Mouse (Mus musculus): ENCODE results near the gene Plcg2. TPM values are rescaled to one million over a fixed set of nuclear protein-coding genes. Genes with fewer than 3 reads are reported as not detected.
A peak's percentile ranks its signal among the peaks of the same experiment; 100 is the strongest.

The Plcg2 gene
- polyA plus RNA-seq, 1 experiment, result 77.9 TPM

DNA sequence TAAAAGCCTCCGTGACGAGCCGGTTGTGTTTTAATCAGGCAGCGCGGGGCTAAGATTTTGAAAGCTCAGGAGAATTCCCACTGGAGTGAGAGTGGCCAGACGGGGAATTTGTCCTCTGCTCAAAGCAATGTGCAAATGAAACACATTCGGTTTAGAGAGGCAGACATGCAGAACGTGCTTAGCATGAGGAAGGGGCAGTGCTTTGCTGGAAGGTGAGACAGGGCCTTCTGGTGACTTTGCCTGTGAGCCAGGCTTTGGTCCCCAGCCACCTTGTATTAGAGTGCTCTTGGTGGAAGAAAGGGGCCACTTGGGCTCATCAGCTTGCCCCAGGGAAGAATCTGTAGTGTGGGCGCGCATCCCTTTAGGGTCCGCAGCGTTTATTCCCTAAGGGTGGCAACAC is 106.0 kb downstream of the Plcg2 start:
- TF ChIP-seq POLR2A (IDR thresholded peaks at IDR 0.05; ENCODE audit: borderline replicate concordance, low read depth, low read length) (no peak), CTCF (IDR thresholded peaks at IDR 0.05; ENCODE audit: low read depth, low read length) (no peak)
- Histone ChIP-seq H3K4me3 (ENCODE audit: insufficient read depth, low read length) (no peak overlapping the region), H3K4me1 (ENCODE audit: control insufficient read depth, insufficient read depth, low read length) (no peaks in the 10 kb centered on the region), H3K27ac (ENCODE audit: insufficient read depth, low read depth, low read length) (no peak overlapping the region)

- no peak for TF ChIP-seq POLR2A (IDR thresholded peaks at IDR 0.05; ENCODE audit: borderline replicate concordance, low read depth, low read length)
- Histone ChIP-seq H3K4me3 (ENCODE audit: insufficient read depth, low read length) (no peak overlapping the region), H3K4me1 (ENCODE audit: control insufficient read depth, insufficient read depth, low read length) (no peaks in the 10 kb centered on the region), H3K27ac (ENCODE audit: insufficient read depth, low read depth, low read length) (no peak overlapping the region)
Observed at GRCm38 (mm10) chr8:117604671-117605070, 106.6 kb downstream of the Plcg2 start.

- H3K4me1 ChIP-seq (ENCODE audit: control insufficient read depth, insufficient read depth, low read length), result no peaks in the 10 kb centered on the region
- no peak overlapping the region for H3K4me3 ChIP-seq (ENCODE audit: insufficient read depth, low read length)
- no peak overlapping the region for H3K27ac ChIP-seq (ENCODE audit: insufficient read depth, low read depth, low read length)
- TF ChIP-seq POLR2A (IDR thresholded peaks at IDR 0.05; ENCODE audit: borderline replicate concordance, low read depth, low read length), result no peak
- TF ChIP-seq CTCF (IDR thresholded peaks at IDR 0.05; ENCODE audit: low read depth, low read length), result no peak
Observed at GRCm38 (mm10) chr8:117605201-117605600, 107.1 kb downstream of the Plcg2 start.

GRCm38 (mm10) chr8:117610506-117610905 is 112.4 kb downstream of the Plcg2 start:
- Histone ChIP-seq H3K4me3 (ENCODE audit: insufficient read depth, low read length) (no peak overlapping the region), H3K4me1 (ENCODE audit: control insufficient read depth, insufficient read depth, low read length) (no peaks in the 10 kb centered on the region), H3K27ac (ENCODE audit: insufficient read depth, low read depth, low read length) (no peak overlapping the region)
- no peak for TF ChIP-seq CTCF (IDR thresholded peaks at IDR 0.05; ENCODE audit: low read depth, low read length)
- TF ChIP-seq POLR2A (IDR thresholded peaks at IDR 0.05; ENCODE audit: borderline replicate concordance, low read depth, low read length), result no peak

GRCm38 (mm10) chr8:117612861-117613260 is 114.8 kb downstream of the Plcg2 start:
- TF ChIP-seq POLR2A (IDR thresholded peaks at IDR 0.05; ENCODE audit: borderline replicate concordance, low read depth, low read length) (no peak), CTCF (IDR thresholded peaks at IDR 0.05; ENCODE audit: low read depth, low read length) (no peak)
- H3K4me1 ChIP-seq (ENCODE audit: control insufficient read depth, insufficient read depth, low read length), result no peaks in the 10 kb centered on the region
- no peak overlapping the region for H3K27ac ChIP-seq (ENCODE audit: insufficient read depth, low read depth, low read length)
- H3K4me3 ChIP-seq (ENCODE audit: insufficient read depth, low read length), result no peak overlapping the region

DNA sequence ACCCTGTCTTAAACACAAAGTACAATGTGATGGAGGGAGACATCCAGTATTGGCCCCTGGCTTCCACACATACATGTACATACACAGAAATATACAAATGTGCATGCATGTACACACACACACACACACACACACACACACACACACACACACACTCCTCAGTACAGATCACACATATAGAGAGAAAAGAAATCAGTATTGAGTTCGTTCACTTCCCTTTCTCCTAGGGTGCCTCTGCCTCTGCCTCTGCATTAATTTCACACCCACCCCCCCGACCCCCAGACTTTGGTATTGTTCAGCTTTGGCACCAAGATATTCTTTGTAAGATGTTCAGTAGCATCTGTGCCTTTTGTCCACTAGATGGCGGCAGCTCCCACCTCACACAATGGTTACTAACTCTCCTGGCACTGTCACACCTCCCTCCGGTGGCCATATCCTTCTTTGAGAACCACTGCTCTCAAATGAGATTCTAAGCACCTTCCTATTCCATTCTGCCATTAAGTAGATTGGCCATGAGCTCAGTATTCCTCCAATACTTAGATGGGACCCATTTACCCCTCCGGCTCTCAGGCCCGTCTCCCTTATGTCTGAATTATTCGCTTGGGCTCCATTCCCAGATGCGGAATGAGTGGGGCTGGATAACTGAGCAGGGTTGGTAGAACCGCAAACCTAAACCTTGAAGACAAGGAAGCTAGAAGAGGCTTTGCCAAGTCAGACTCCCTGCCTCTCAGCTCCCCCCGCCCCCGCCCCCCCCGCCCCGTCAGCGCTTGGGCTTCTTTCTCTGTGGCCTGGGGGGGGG is 128.1 kb downstream of the Plcg2 start:
- Histone ChIP-seq H3K4me3 (ENCODE audit: insufficient read depth, low read length) (no peak overlapping the region), H3K27ac (ENCODE audit: insufficient read depth, low read depth, low read length) (no peak overlapping the region), H3K4me1 (ENCODE audit: control insufficient read depth, insufficient read depth, low read length) (no peaks in the 10 kb centered on the region)
- peak; percentile 63 for TF ChIP-seq CTCF (IDR thresholded peaks at IDR 0.05; ENCODE audit: low read depth, low read length)
- TF ChIP-seq POLR2A (IDR thresholded peaks at IDR 0.05; ENCODE audit: borderline replicate concordance, low read depth, low read length), result no peak

DNA sequence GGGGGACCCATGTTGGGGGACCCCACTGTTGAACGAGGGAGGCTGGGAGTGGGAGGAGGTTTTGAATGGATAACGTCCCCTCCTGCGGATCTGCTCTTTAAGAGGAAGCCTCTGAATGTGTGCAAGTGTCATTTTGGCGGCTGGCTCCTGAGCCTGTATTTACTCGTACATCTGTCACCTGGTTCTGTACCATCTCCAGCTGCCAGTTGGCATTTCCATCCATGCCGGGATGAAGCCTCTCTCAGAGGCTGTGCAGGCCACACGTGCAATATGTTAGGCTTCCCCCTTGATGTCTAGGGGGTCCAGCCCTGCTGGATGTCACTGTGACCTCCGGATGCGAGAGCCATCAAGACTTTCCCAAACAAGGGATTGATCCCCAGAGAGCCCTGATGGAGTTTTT is 129.0 kb downstream of the Plcg2 start:
- no peaks in the 10 kb centered on the region for H3K4me1 ChIP-seq (ENCODE audit: control insufficient read depth, insufficient read depth, low read length)
- no peak overlapping the region for H3K4me3 ChIP-seq (ENCODE audit: insufficient read depth, low read length)
- TF ChIP-seq POLR2A (IDR thresholded peaks at IDR 0.05; ENCODE audit: borderline replicate concordance, low read depth, low read length), result no peak
- no peak for TF ChIP-seq CTCF (IDR thresholded peaks at IDR 0.05; ENCODE audit: low read depth, low read length)
- H3K27ac ChIP-seq (ENCODE audit: insufficient read depth, low read depth, low read length), result no peak overlapping the region

- Histone ChIP-seq H3K27ac (ENCODE audit: insufficient read depth, low read depth, low read length) (no peak overlapping the region), H3K4me1 (ENCODE audit: control insufficient read depth, insufficient read depth, low read length) (no peaks in the 10 kb centered on the region), H3K4me3 (ENCODE audit: insufficient read depth, low read length) (no peak overlapping the region)
- no peak for TF ChIP-seq CTCF (IDR thresholded peaks at IDR 0.05; ENCODE audit: low read depth, low read length)
- TF ChIP-seq POLR2A (IDR thresholded peaks at IDR 0.05; ENCODE audit: borderline replicate concordance, low read depth, low read length), result no peak
Observed at GRCm38 (mm10) chr8:117632532-117632931, 134.4 kb downstream of the Plcg2 start.

DNA sequence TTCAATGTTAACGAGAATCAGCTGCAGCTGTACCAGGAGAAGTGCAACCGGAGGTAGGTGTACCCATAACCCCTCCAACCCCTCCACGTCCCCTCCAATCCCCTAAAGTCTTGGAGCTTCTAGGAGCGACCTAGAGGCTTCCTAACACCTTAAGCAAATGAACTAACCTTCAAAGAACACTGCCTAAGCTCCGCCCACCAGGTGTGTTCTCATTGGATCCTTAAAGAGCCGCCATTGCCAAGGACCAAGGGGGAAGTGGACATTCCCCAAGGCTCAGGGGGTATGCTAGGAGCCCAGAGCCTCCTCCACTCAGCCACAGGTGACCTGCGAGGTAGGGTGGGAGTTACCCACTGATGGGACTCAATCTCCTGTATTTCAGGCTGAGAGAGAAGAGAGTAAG is 136.3 kb downstream of the Plcg2 start:
- H3K4me3 ChIP-seq (ENCODE audit: insufficient read depth, low read length), result no peak overlapping the region
- TF ChIP-seq CTCF (IDR thresholded peaks at IDR 0.05; ENCODE audit: low read depth, low read length) (no peak), POLR2A (IDR thresholded peaks at IDR 0.05; ENCODE audit: borderline replicate concordance, low read depth, low read length) (no peak)

GRCm38 (mm10) chr8:117637462-117637861 is 139.4 kb downstream of the Plcg2 start:
- H3K27ac ChIP-seq (ENCODE audit: insufficient read depth, low read depth, low read length), result no peak overlapping the region
- H3K4me3 ChIP-seq (ENCODE audit: insufficient read depth, low read length), result no peak overlapping the region
- TF ChIP-seq POLR2A (IDR thresholded peaks at IDR 0.05; ENCODE audit: borderline replicate concordance, low read depth, low read length), result no peak
- TF ChIP-seq CTCF (IDR thresholded peaks at IDR 0.05; ENCODE audit: low read depth, low read length), result no peak
- no peaks in the 10 kb centered on the region for H3K4me1 ChIP-seq (ENCODE audit: control insufficient read depth, insufficient read depth, low read length)

More for the DNA sequence above, 136.3 kb downstream of the Plcg2 start:
- H3K27ac ChIP-seq (ENCODE audit: insufficient read depth, low read depth, low read length), result no peak overlapping the region
- H3K4me1 ChIP-seq (ENCODE audit: control insufficient read depth, insufficient read depth, low read length), result no peaks in the 10 kb centered on the region
